Mouse (Mus musculus) bone marrow, adult 2 months (tissue): ENCODE measurements around the gene Chmp3.

ENCODE experiments used
- CTCF ChIP-seq: fragments of 200-500 bp; IDR thresholded peaks from 2 replicates; pipeline ENCODE4 v1.5.1; 2011; ENCODE audit warnings: low read length, control low read depth; ENCODE audit not compliant: control insufficient read depth, insufficient read depth
- POLR2A ChIP-seq: fragments of 200-500 bp; IDR thresholded peaks from 2 replicates; pipeline ENCODE4 v1.6.1; 2011; ENCODE audit warnings: low read depth, mild to moderate bottlenecking, control low read depth, low read length, borderline replicate concordance; ENCODE audit not compliant: control insufficient read depth

- TF ChIP-seq CTCF = no peak
- no peak for TF ChIP-seq POLR2A
These were observed 39.5 kb upstream of the Chmp3 start for GRCm38 (mm10) chr6:71504091-71504490.
